ENCODE assay signal across 9 mouse cellular contexts in the genomic region with DNA sequence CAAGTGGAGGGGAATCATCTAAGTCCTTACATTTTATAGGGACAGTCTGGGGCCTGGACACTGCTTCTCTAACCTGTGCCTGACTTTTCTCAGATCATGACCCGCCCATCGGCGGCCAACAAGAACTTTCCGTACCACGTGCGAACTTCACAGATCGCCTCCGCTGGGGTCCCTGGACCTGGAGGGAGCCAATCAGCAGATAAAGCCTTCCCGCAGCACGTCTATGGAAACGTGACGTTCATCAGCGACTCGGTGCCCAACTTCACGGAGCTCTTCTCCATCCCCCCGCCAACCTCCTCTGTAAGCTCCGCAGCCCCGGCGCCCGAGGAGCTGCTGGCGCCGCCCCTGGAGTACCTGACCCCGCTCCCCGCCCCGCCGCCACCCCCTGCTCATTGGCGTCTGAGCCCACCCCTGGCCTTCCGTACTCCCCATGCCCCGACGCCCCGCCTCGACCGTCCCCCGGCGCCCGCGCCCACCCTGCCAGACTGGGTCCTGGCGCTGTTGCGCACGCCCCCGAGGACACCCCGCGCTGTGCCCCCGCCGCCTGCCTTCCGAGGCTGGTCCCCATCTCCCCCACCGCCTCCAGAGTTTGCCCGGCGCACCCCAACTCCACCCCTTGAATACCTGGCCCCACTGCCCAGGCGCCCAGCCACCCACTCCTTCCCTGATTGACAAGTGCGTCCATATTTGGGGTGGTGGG. TPM values are rescaled to one million over a fixed set of nuclear protein-coding genes. Genes with fewer than 3 reads are reported as not detected.
A peak's percentile ranks its signal among the peaks of the same experiment; 100 is the strongest.
DNase-seq lines count a peak whose midpoint lies in the region; ATAC-seq lines count a peak whose summit lies in the region.
"Had no signal": no experiment of that assay in that cellular context is flagged by ENCODE, and none has a peak within 500 bp of the region (broad histone marks: within the 10 kb centered on the region; RNA-seq: fewer than 3 reads in every experiment).

No protein-coding gene starts in this region.

- peak overlapping the region; percentile 70 for H3K4me3 ChIP-seq in liver, embryonic 13.5 days (replicated peaks)

- WGBS in liver, embryonic 13.5 days (ENCODE audit: insufficient replicate concordance): 2% methylated on average over 50 of the region's 51 CpGs

- peak overlapping the region; percentile 88 for H3K4me2 ChIP-seq in liver, embryonic 13.5 days

- peaks cover 31% of the 10 kb centered on the region for H3K4me1 ChIP-seq in liver, embryonic 13.5 days (replicated peaks)

- no peak overlapping the region for H3K27ac ChIP-seq in liver, embryonic 13.5 days

- H3K27me3 ChIP-seq in liver, embryonic 13.5 days: peaks cover 71% of the 10 kb centered on the region

- H3K36me3 ChIP-seq in liver, embryonic 13.5 days: no peaks in the 10 kb centered on the region

- ATAC-seq in liver, embryonic 13.5 days (ENCODE audit: low read depth): no peak
- ATAC-seq in erythroblast, adult 5-6 weeks (replicated peaks; ENCODE audit: low FRiP score, poor library complexity, severe bottlenecking): no peak
- no peak for ATAC-seq in megakaryocyte-erythroid progenitor cell, adult 5-6 weeks (replicated peaks; ENCODE audit: low FRiP score, low TSS enrichment, poor library complexity, severe bottlenecking)

- peak; percentile 70 for DNase-seq in cerebellum, adult 11-12 months
- no peak for DNase-seq in cerebellum, adult 8-10 months
- peak; percentile 38 for DNase-seq in thymus, postnatal 4 days
- no peak for DNase-seq in thymus, postnatal 36 days
- DNase-seq in liver, embryonic 13.5 days: no peak
- DNase-seq in ovary, postnatal 14 days (ENCODE audit: low spot score): no peak

- H3K9ac ChIP-seq in liver, embryonic 13.5 days: no peak overlapping the region

- H3K9me3 ChIP-seq in liver, embryonic 13.5 days (replicated peaks): no peaks in the 10 kb centered on the region

RNA-seq across cellular contexts. Expression of gene Megf8, which starts 2.2 kb away (rescaled TPM):
- polyA plus RNA-seq in liver, embryonic 13.5 days (2015; fragmentation: Nextera tagmentation; extraction: Ambion mirVana): 1.0 and 1.2 TPM in 2 replicates
- 0.19 and 0.42 TPM in 2 replicates for total RNA-seq in erythroblast, adult 5-6 weeks (2015; ENCODE audit: low replicate concordance)
- total RNA-seq in erythroblast, adult 5-6 weeks (2017; ENCODE audit: low replicate concordance): 0.14 TPM in 1 of 2 replicates, not detected in the other
- total RNA-seq in megakaryocyte-erythroid progenitor cell, adult 5-6 weeks (2014; fragmentation: Nextera tagmentation): 2.5 and 2.6 TPM in 2 replicates
- total RNA-seq in megakaryocyte-erythroid progenitor cell, adult 5-6 weeks (2017): 2.4 and 2.7 TPM in 2 replicates

RNA-seq across cellular contexts. Expression of gene Tmem145, which starts 8.8 kb away (rescaled TPM):
- polyA plus RNA-seq in liver, embryonic 13.5 days (2015; fragmentation: Nextera tagmentation; extraction: Ambion mirVana): 0.10 TPM in 1 of 2 replicates, not detected in the other
- not detected in 2 replicates for total RNA-seq in erythroblast, adult 5-6 weeks (2015; ENCODE audit: low replicate concordance)
- not detected in 2 replicates for total RNA-seq in erythroblast, adult 5-6 weeks (2017; ENCODE audit: low replicate concordance)
- not detected in 2 replicates for total RNA-seq in megakaryocyte-erythroid progenitor cell, adult 5-6 weeks (2014; fragmentation: Nextera tagmentation)
- not detected in 2 replicates for total RNA-seq in megakaryocyte-erythroid progenitor cell, adult 5-6 weeks (2017)

RNA-seq across cellular contexts. Expression of gene Prr19, which starts 13.5 kb away (rescaled TPM):
- not detected in 2 replicates for polyA plus RNA-seq in liver, embryonic 13.5 days (2015; fragmentation: Nextera tagmentation; extraction: Ambion mirVana)
- total RNA-seq in erythroblast, adult 5-6 weeks (2015; ENCODE audit: low replicate concordance): not detected in 2 replicates
- not detected in 2 replicates for total RNA-seq in erythroblast, adult 5-6 weeks (2017; ENCODE audit: low replicate concordance)
- total RNA-seq in megakaryocyte-erythroid progenitor cell, adult 5-6 weeks (2014; fragmentation: Nextera tagmentation): not detected in 2 replicates
- not detected in 2 replicates for total RNA-seq in megakaryocyte-erythroid progenitor cell, adult 5-6 weeks (2017)
- polyA plus RNA-seq: C2C12 had no signal

RNA-seq across cellular contexts. Expression of gene Pafah1b3, which starts 17.0 kb away (rescaled TPM):
- polyA plus RNA-seq in liver, embryonic 13.5 days (2015; fragmentation: Nextera tagmentation; extraction: Ambion mirVana): 29.3 and 31.6 TPM in 2 replicates
- total RNA-seq in erythroblast, adult 5-6 weeks (2015; ENCODE audit: low replicate concordance): 1.9 and 2.9 TPM in 2 replicates
- 0.98 TPM in 1 of 2 replicates, not detected in the other for total RNA-seq in erythroblast, adult 5-6 weeks (2017; ENCODE audit: low replicate concordance)
- total RNA-seq in megakaryocyte-erythroid progenitor cell, adult 5-6 weeks (2014; fragmentation: Nextera tagmentation): 22.0 and 23.2 TPM in 2 replicates
- total RNA-seq in megakaryocyte-erythroid progenitor cell, adult 5-6 weeks (2017): 12.8 and 26.3 TPM in 2 replicates

RNA-seq across cellular contexts. Expression of gene Cic, which starts 47.3 kb away (rescaled TPM):
- 9.7 and 10.4 TPM in 2 replicates for polyA plus RNA-seq in liver, embryonic 13.5 days (2015; fragmentation: Nextera tagmentation; extraction: Ambion mirVana)
- 60.2 and 77.4 TPM in 2 replicates for total RNA-seq in erythroblast, adult 5-6 weeks (2015; ENCODE audit: low replicate concordance)
- 15.3 and 26.6 TPM in 2 replicates for total RNA-seq in erythroblast, adult 5-6 weeks (2017; ENCODE audit: low replicate concordance)
- 125 and 134 TPM in 2 replicates for total RNA-seq in megakaryocyte-erythroid progenitor cell, adult 5-6 weeks (2014; fragmentation: Nextera tagmentation)
- total RNA-seq in megakaryocyte-erythroid progenitor cell, adult 5-6 weeks (2017): 20.5 and 40.0 TPM in 2 replicates

Comparison
In these comparisons a context has a peak if more than half of its experiments do, and no peak if none do; other contexts are left out.
1. DNase-seq: peak in cerebellum, adult 11-12 months (single experiment) and thymus, postnatal 4 days (single experiment); none in cerebellum, adult 8-10 months (single experiment), thymus, postnatal 36 days (0 of 2), liver, embryonic 13.5 days (single experiment) and ovary, postnatal 14 days (single experiment).